Mouse (Mus musculus): ENCODE data around the gene Pla2g4e. TPM values are rescaled to one million over a fixed set of nuclear protein-coding genes. Genes with fewer than 3 reads are reported as not detected.

Gene Pla2g4e
- polyA plus RNA-seq, 1 experiment from 2014 or later, result 0.19 TPM

DNA sequence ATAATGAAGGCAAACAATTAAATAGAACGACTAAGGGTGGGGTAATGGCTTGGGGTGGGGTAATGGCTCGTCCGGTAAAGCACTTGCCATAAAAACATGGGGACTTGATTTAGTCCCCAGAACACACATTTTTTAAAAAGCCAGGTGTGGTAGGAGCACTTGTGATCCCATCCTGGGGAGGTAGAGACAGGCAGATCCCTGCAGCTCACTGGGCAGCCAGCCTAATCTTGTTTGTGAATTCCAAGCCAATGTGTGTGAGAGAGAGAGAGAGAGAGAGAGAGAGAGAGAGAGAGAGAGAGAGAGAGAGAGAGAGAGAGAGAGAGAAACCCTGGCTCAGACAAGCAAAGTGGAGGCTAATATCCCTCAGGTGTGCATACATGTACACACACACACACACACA lies 9.8 kb downstream of the Pla2g4e start:
- ATAC-seq (ENCODE audit: low FRiP score, low read depth), result no peak
- Histone ChIP-seq H3K4me3 (no peak overlapping the region), H3K9me3 (no peaks in the 10 kb centered on the region), H3K36me3 (no peaks in the 10 kb centered on the region), H3K9ac (replicated peaks) (no peak overlapping the region), H3K27me3 (no peaks in the 10 kb centered on the region), H3K27ac (replicated peaks) (no peak overlapping the region), H3K4me1 (no peaks in the 10 kb centered on the region), H3K4me2 (replicated peaks) (no peak overlapping the region)
- WGBS, result 82% methylated on average over 3 of the region's 3 CpGs

DNA sequence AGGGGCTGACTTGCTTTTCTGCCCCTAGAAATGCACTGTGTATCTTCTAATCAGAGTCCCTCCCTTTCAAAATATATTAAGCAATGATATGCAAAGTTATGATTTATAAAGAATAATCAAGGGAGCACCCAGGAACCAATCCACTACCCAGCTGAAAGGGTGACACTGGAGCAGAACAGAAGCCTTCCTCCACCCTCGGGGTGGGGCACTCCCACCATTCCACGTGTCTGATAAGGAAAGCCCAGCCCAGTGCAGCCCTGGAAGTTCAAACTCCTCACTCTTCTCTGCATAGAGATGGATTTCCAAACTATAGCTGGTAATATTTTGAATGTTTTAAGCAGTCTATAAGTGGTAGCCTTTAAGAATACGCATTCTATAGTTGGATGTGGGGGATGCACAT lies 13.5 kb downstream of the Pla2g4e start:
- no peaks in the 10 kb centered on the region for H3K36me3 ChIP-seq
- no peak for ATAC-seq (ENCODE audit: low FRiP score, low read depth)
- 82% methylated on average over 3 of the region's 3 CpGs for WGBS

DNA sequence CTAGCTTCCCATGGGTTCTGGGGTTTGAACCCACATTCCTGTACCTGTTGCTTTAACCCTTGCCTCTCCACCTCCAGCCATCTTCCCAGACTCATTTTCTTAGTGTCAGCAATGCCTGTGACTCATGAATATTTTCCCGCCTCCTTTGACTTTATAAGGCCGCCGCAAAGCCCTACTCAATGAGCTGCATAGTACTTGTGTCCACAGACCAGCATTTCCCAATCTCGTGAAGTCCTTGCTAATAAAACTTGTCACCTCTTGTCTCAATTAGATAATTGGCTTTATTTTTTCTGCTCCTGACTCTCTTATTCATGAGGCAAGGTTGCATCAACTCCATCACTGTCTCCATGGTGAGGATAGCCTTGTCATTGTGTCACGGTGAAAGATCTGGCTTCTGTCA lies 30.5 kb downstream of the Pla2g4e start:
- Histone ChIP-seq H3K27me3 (no peaks in the 10 kb centered on the region), H3K9ac (replicated peaks) (no peak overlapping the region), H3K36me3 (no peaks in the 10 kb centered on the region), H3K4me3 (no peak overlapping the region), H3K27ac (replicated peaks) (no peak overlapping the region), H3K4me1 (no peaks in the 10 kb centered on the region), H3K4me2 (replicated peaks) (no peak overlapping the region), H3K9me3 (no peaks in the 10 kb centered on the region)
- WGBS, result 91% methylated on average over 5 of the region's 5 CpGs
- no peak for ATAC-seq (ENCODE audit: low FRiP score, low read depth)

More for the DNA sequence above, 13.5 kb downstream of the Pla2g4e start:
- Histone ChIP-seq H3K27me3 (no peaks in the 10 kb centered on the region), H3K4me1 (no peaks in the 10 kb centered on the region), H3K27ac (replicated peaks) (no peak overlapping the region), H3K9me3 (no peaks in the 10 kb centered on the region), H3K9ac (replicated peaks) (no peak overlapping the region), H3K4me3 (no peak overlapping the region), H3K4me2 (replicated peaks) (no peak overlapping the region)

DNA sequence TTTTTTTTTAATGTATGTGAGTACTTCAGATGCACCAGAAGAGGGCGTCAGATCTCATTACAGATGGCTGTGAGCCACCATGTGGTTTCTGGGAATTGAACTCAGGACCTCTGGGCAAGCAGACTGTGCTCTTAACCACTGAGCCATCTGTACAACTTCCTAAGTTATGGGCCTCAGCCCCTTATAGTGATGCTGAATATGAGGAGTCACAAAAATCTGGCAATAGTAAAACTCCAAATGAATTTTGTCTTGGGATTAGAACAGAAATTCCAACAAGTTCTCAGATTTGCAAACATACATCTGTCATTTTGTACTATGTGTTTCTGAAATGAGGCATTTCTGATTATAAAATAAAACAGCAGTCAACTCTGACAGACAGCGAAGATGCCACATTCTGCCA lies 33.7 kb downstream of the Pla2g4e start:
- H3K27ac ChIP-seq (replicated peaks), result no peak overlapping the region
- H3K4me1 ChIP-seq, result no peaks in the 10 kb centered on the region
- no peaks in the 10 kb centered on the region for H3K27me3 ChIP-seq
- H3K4me3 ChIP-seq, result no peak overlapping the region
- no peaks in the 10 kb centered on the region for H3K36me3 ChIP-seq
- WGBS, result 55% methylated on average over 2 of the region's 2 CpGs
- ATAC-seq (ENCODE audit: low FRiP score, low read depth), result no peak
- H3K9me3 ChIP-seq, result no peaks in the 10 kb centered on the region
- no peak overlapping the region for H3K9ac ChIP-seq (replicated peaks)
- no peak overlapping the region for H3K4me2 ChIP-seq (replicated peaks)

DNA sequence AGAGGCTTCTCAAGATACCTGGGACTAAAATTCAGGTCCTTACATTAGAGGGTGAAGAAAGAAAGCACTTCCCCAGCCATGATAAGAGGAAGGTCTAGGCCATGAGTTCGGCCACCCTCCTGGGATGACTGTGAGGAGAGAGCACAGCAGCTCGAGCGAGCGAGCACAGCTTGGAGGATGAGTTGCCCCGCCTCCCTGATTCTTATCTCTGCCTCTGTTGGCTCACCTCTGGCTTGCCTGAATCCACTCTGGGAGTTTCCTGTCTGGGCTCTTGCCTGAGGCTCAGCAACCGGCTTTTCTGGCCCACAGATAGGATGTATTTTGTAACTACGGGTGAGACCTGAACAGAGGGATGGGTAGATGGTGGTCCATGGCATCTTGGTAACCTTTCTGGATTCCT lies 37.2 kb downstream of the Pla2g4e start:
- no peak overlapping the region for H3K9ac ChIP-seq (replicated peaks)
- no peaks in the 10 kb centered on the region for H3K36me3 ChIP-seq
- no peak overlapping the region for H3K4me2 ChIP-seq (replicated peaks)
- WGBS, result 75% methylated on average over 7 of the region's 7 CpGs
- ATAC-seq (ENCODE audit: low FRiP score, low read depth), result no peak
- H3K9me3 ChIP-seq, result no peaks in the 10 kb centered on the region
- H3K27ac ChIP-seq (replicated peaks), result no peak overlapping the region
- H3K4me3 ChIP-seq, result no peak overlapping the region
- no peaks in the 10 kb centered on the region for H3K27me3 ChIP-seq
- no peaks in the 10 kb centered on the region for H3K4me1 ChIP-seq

DNA sequence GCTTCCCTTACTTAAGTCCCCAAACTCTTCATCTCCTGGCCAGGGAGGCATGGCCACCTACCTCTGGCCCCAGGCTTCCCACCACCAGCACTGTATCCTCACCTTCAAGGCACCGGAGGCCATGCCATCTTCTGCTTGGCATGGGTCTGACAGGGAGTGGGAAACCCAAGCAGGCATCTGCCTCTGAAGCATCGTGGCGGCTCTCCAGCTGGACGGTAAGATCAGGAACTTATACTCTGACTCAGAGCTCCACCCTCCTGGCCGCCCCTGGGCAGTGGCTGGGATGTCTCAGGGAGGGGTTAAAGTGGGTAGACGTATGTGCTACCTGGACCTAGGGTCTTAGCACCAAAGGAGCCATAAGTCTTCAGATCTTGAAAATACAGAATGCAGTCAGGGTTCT lies 38.1 kb downstream of the Pla2g4e start:
- H3K9ac ChIP-seq (replicated peaks), result no peak overlapping the region
- no peak overlapping the region for H3K4me3 ChIP-seq
- ATAC-seq (ENCODE audit: low FRiP score, low read depth), result no peak
- no peaks in the 10 kb centered on the region for H3K36me3 ChIP-seq
- no peaks in the 10 kb centered on the region for H3K4me1 ChIP-seq
- H3K4me2 ChIP-seq (replicated peaks), result no peak overlapping the region
- no peaks in the 10 kb centered on the region for H3K9me3 ChIP-seq
- no peak overlapping the region for H3K27ac ChIP-seq (replicated peaks)
- H3K27me3 ChIP-seq, result no peaks in the 10 kb centered on the region
- 77% methylated on average over 6 of the region's 6 CpGs for WGBS

DNA sequence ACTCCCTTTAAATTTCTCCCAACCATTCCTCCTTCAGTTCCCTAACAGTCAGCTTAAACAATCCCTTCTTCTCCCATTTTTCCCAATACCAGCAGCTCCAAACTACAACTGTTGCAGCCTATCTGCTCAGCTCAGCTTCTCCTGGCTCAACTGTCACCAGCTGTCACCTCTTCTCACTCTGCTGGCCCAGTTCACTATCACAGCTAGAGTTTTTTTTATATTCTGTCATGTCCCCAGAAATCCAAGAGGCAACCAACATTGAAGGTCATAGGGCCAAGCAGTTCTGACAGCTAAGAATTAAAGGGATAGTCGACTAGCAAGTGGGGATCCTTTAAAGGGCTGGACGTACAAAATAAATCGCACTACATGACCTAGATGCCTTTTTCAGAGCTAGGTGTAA lies 41.4 kb downstream of the Pla2g4e start:
- WGBS, result 81% methylated on average over 3 of the region's 3 CpGs
- Histone ChIP-seq H3K4me2 (replicated peaks) (no peak overlapping the region), H3K27ac (replicated peaks) (no peak overlapping the region), H3K4me3 (no peak overlapping the region), H3K36me3 (no peaks in the 10 kb centered on the region), H3K27me3 (no peaks in the 10 kb centered on the region), H3K4me1 (no peaks in the 10 kb centered on the region), H3K9me3 (no peaks in the 10 kb centered on the region), H3K9ac (replicated peaks) (no peak overlapping the region)
- ATAC-seq (ENCODE audit: low FRiP score, low read depth), result no peak

DNA sequence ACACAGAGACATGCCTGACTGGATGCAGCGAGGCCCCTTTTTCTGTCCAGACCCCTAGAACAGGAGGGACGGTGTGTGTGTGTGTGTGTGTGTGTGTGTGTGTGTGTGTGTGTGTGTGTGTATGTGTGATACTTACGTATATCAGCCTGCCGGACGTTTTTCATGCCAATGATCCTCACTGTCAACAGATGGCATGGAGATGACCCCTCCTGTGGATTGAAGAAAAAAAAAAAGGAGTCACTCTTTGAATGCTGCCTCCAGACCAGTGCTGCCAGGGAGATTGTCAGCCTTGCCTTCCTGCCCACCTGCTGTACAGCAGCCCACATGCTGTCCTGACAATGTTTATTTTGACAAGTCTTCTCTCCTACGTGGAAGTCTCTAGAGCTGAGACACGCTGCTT lies 45.1 kb downstream of the Pla2g4e start:
- no peak overlapping the region for H3K4me3 ChIP-seq
- peaks cover 3% of the 10 kb centered on the region; the same call in 1 of the 2 replicates for H3K9me3 ChIP-seq
- no peak overlapping the region for H3K9ac ChIP-seq (replicated peaks)
- 68% methylated on average over 7 of the region's 7 CpGs for WGBS
- H3K4me2 ChIP-seq (replicated peaks), result no peak overlapping the region
- no peaks in the 10 kb centered on the region for H3K27me3 ChIP-seq
- ATAC-seq (ENCODE audit: low FRiP score, low read depth), result no peak
- H3K4me1 ChIP-seq, result no peaks in the 10 kb centered on the region
- no peak overlapping the region for H3K27ac ChIP-seq (replicated peaks)
- no peaks in the 10 kb centered on the region for H3K36me3 ChIP-seq

DNA sequence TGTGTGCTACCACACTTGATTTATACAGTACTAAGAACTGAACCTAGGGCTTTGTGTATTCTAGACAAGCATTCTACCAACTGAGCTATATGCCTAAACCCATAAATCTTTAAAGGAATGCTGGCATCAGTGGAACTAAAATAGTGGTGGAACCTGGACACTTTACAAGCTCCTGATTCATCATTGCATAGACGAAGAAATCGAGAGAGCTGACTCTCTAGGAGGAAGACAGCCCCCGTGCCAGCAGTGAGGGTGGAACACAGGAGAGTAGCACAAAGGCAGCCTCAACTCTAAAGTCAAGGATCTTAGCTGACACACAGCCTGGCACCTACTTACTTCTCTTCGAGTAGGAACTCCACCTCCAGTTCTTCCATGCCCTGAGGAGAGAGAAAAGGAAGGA lies 57.0 kb downstream of the Pla2g4e start:
- WGBS, result 84% methylated on average over 4 of the region's 4 CpGs
- Histone ChIP-seq H3K4me1 (no peaks in the 10 kb centered on the region), H3K9ac (replicated peaks) (no peak overlapping the region), H3K9me3 (no peaks in the 10 kb centered on the region), H3K4me3 (no peak overlapping the region), H3K36me3 (no peaks in the 10 kb centered on the region), H3K4me2 (replicated peaks) (no peak overlapping the region), H3K27ac (replicated peaks) (no peak overlapping the region), H3K27me3 (no peaks in the 10 kb centered on the region)
- no peak for ATAC-seq (ENCODE audit: low FRiP score, low read depth)

DNA sequence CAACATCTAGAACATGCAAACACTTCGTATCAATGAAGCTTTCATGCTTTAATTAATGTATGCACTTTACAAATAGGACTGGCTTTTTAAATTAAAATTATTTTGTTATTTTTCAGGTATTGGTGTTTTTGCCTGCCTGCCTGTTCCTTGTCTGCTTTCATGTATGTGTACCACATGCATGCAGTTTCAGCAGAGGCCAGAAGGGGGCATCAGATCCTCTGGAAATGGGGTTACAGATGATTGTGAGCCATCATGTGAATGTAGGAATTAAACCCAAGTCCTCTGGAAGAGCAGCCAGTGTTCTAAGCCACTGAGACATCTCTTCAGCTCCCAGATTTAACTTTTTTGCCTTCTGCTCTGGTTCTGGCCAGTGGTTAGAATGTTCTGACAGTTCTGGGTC lies 57.6 kb downstream of the Pla2g4e start:
- Histone ChIP-seq H3K4me3 (no peak overlapping the region), H3K27ac (replicated peaks) (no peak overlapping the region), H3K4me1 (no peaks in the 10 kb centered on the region), H3K27me3 (no peaks in the 10 kb centered on the region), H3K4me2 (replicated peaks) (no peak overlapping the region), H3K9ac (replicated peaks) (no peak overlapping the region), H3K9me3 (no peaks in the 10 kb centered on the region), H3K36me3 (no peaks in the 10 kb centered on the region)
- WGBS, result 92% methylated on average over 1 of the region's 1 CpGs
- no peak for ATAC-seq (ENCODE audit: low FRiP score, low read depth)

DNA sequence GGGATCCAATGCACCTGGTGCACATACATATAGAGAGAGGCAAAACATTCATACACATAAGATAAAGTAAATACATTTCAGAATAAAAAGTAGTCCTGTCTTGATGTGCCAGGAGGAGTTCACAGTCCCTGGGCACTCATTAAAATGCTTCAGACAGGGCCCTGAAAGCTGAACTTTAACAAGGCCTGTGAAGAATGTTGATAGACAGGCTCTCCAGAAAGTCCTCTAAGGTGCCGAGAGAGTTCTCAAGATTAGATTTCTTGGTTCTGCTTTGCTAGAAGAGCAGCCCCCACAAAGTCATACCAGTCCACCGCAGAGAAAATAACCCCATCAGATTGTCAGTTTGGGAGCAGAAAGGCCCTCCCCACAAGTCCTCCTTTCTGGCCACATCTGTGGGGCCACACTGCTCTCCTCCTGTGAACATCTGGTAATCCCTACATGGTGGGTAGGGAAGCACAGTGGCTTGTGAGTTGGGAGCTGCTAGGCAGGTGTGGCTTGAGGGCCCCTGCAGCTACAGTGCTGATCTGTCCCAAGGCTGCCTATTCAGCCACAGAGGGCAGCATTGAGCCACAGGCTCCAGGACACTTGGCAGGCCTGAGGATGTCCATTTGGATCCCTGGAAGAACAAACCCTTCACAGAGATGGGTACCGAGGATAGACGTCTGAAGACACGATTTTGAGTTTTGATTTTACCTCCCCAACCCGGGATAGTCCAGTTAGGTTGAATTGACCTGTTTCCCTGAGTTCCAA lies 59.4 kb downstream of the Pla2g4e start:
- H3K36me3 ChIP-seq, result no peaks in the 10 kb centered on the region
- no peak overlapping the region for H3K27ac ChIP-seq (replicated peaks)
- ATAC-seq (ENCODE audit: low FRiP score, low read depth), result no peak
- H3K4me3 ChIP-seq, result no peak overlapping the region
- H3K9me3 ChIP-seq, result no peaks in the 10 kb centered on the region
- H3K4me1 ChIP-seq, result no peaks in the 10 kb centered on the region
- WGBS, result 88% methylated on average over 6 of the region's 6 CpGs
- no peaks in the 10 kb centered on the region for H3K27me3 ChIP-seq
- H3K9ac ChIP-seq (replicated peaks), result no peak overlapping the region
- no peak overlapping the region for H3K4me2 ChIP-seq (replicated peaks)

DNA sequence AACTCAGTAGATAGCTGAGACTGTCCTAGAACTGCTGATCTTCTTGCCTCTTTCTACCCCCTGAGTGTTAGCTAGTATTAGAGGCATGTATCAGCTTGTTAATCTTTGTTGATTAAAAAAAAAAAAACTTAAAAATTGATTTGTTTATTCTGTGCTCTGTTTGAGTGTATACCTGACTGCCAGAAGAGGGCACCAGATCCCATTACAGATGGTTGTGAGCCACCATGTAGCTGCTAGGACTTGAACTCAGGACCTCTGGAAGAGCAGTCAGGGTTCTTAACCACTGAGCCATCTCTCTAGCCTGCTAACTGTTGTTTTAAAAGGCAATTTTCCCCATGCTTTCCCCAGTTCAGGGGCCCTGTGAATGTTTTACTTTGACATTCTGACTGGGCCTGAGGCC lies 66.2 kb downstream of the Pla2g4e start:
- H3K4me1 ChIP-seq, result no peaks in the 10 kb centered on the region
- H3K9ac ChIP-seq (replicated peaks), result no peak overlapping the region
- no peak for ATAC-seq (ENCODE audit: low FRiP score, low read depth)

DNA sequence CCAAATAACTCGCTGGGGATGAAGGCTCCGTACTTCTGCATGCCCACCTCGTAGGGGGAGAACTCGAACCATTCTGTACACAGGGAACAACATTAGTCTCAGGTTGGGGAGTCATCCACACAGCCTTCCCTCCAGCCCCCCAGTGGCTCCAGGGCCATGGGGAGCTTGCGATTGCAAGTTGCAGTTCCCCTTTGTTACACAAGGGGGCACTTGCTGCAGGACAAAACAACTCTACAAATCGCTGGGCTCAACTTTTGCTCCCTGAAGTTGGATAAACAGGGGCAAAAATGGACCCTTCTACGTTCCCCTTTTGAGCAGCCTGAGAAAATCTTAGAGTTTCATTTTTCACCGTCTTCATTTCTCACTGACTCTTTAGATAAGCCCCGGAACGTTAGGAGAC lies 71.4 kb downstream of the Pla2g4e start:
- Histone ChIP-seq H3K9ac (replicated peaks) (no peak overlapping the region), H3K27ac (replicated peaks) (no peak overlapping the region), H3K4me1 (no peaks in the 10 kb centered on the region), H3K4me3 (no peak overlapping the region), H3K36me3 (no peaks in the 10 kb centered on the region), H3K4me2 (replicated peaks) (no peak overlapping the region), H3K9me3 (no peaks in the 10 kb centered on the region), H3K27me3 (no peaks in the 10 kb centered on the region)
- ATAC-seq (ENCODE audit: low FRiP score, low read depth), result no peak
- 38% methylated on average over 10 of the region's 10 CpGs for WGBS

More for the DNA sequence above, 66.2 kb downstream of the Pla2g4e start:
- Histone ChIP-seq H3K27me3 (no peaks in the 10 kb centered on the region), H3K9me3 (no peaks in the 10 kb centered on the region), H3K4me2 (replicated peaks) (no peak overlapping the region), H3K27ac (replicated peaks) (no peak overlapping the region), H3K4me3 (no peak overlapping the region), H3K36me3 (no peaks in the 10 kb centered on the region)
